Mouse (Mus musculus): Measurements from ENCODE around the gene Sorbs1. TPM values are rescaled to one million over a fixed set of nuclear protein-coding genes. Genes with fewer than 3 reads are reported as not detected.

Gene Sorbs1
- polyA plus RNA-seq, 1 experiment from 2014 or later, result 98.8 TPM

GRCm38 (mm10) chr19:40469792-40470191, 43.8 kb downstream of the Sorbs1 start:
- Histone ChIP-seq H3K9me3 (ENCODE audit: control insufficient read depth, low read length) (no peaks in the 10 kb centered on the region), H3K4me3 (replicated peaks; ENCODE audit: low read length) (no peak overlapping the region), H3K4me1 (replicated peaks; ENCODE audit: control insufficient read depth, insufficient read depth, low read length) (0 out of 2 replicates have a peak, but pooled peaks cover 3% of the 10 kb centered on the region), H3K9ac (no peak overlapping the region), H3K27me3 (ENCODE audit: control insufficient read depth, insufficient read depth, low read length) (no peaks in the 10 kb centered on the region), H3K4me2 (replicated peaks) (no peak overlapping the region), H3K27ac (no peak overlapping the region), H3K36me3 (replicated peaks; ENCODE audit: control insufficient read depth, insufficient read depth) (no peaks in the 10 kb centered on the region)
- no peak for ATAC-seq (ENCODE audit: low FRiP score)
- no peak for DNase-seq (ENCODE audit: low spot score)
- 84% methylated on average over 5 of the region's 5 CpGs for WGBS

GRCm38 (mm10) chr19:40468308-40468707, 45.3 kb downstream of the Sorbs1 start:
- no peak for DNase-seq (ENCODE audit: low spot score)

GRCm38 (mm10) chr19:40467810-40468209, 45.8 kb downstream of the Sorbs1 start:
- H3K27ac ChIP-seq, result no peak overlapping the region
- H3K9me3 ChIP-seq (ENCODE audit: control insufficient read depth, low read length), result no peaks in the 10 kb centered on the region
- no peak overlapping the region for H3K9ac ChIP-seq
- H3K36me3 ChIP-seq (replicated peaks; ENCODE audit: control insufficient read depth, insufficient read depth), result no peaks in the 10 kb centered on the region
- H3K27me3 ChIP-seq (ENCODE audit: control insufficient read depth, insufficient read depth, low read length), result no peaks in the 10 kb centered on the region
- H3K4me1 ChIP-seq (replicated peaks; ENCODE audit: control insufficient read depth, insufficient read depth, low read length), result peaks cover 3% of the 10 kb centered on the region; the same call in 1 of the 2 replicates
- WGBS, result 86% methylated on average over 9 of the region's 9 CpGs
- DNase-seq (ENCODE audit: low spot score) (no peak), ATAC-seq (ENCODE audit: low FRiP score) (no peak)
- no peak overlapping the region for H3K4me2 ChIP-seq (replicated peaks)
- no peak overlapping the region for H3K4me3 ChIP-seq (replicated peaks; ENCODE audit: low read length)

More at GRCm38 (mm10) chr19:40468308-40468707, 45.3 kb downstream of the Sorbs1 start:
- Histone ChIP-seq H3K4me3 (replicated peaks; ENCODE audit: low read length) (no peak overlapping the region), H3K9me3 (ENCODE audit: control insufficient read depth, low read length) (no peaks in the 10 kb centered on the region), H3K9ac (no peak overlapping the region), H3K4me2 (replicated peaks) (no peak overlapping the region), H3K27me3 (ENCODE audit: control insufficient read depth, insufficient read depth, low read length) (no peaks in the 10 kb centered on the region), H3K4me1 (replicated peaks; ENCODE audit: control insufficient read depth, insufficient read depth, low read length) (peaks cover 3% of the 10 kb centered on the region; the same call in 1 of the 2 replicates), H3K36me3 (replicated peaks; ENCODE audit: control insufficient read depth, insufficient read depth) (no peaks in the 10 kb centered on the region), H3K27ac (no peak overlapping the region)
- 82% methylated on average over 3 of the region's 3 CpGs for WGBS
- no peak for ATAC-seq (ENCODE audit: low FRiP score)

- H3K4me2 ChIP-seq (replicated peaks), result no peak overlapping the region
Observed at GRCm38 (mm10) chr19:40465339-40465738, 48.2 kb downstream of the Sorbs1 start.

GRCm38 (mm10) chr19:40464408-40464807, 49.2 kb downstream of the Sorbs1 start:
- no peak overlapping the region for H3K4me3 ChIP-seq (replicated peaks; ENCODE audit: low read length)
- DNase-seq (ENCODE audit: low spot score), result no peak
- H3K9me3 ChIP-seq (ENCODE audit: control insufficient read depth, low read length), result no peaks in the 10 kb centered on the region
- H3K4me1 ChIP-seq (replicated peaks; ENCODE audit: control insufficient read depth, insufficient read depth, low read length), result peaks cover 9% of the 10 kb centered on the region; the same call in 1 of the 2 replicates
- no peak overlapping the region for H3K9ac ChIP-seq
- no peak for ATAC-seq (ENCODE audit: low FRiP score)
- WGBS, result 95% methylated on average over 9 of the region's 9 CpGs
- no peak overlapping the region for H3K27ac ChIP-seq
- H3K36me3 ChIP-seq (replicated peaks; ENCODE audit: control insufficient read depth, insufficient read depth), result no peaks in the 10 kb centered on the region
- H3K4me2 ChIP-seq (replicated peaks), result no peak overlapping the region
- H3K27me3 ChIP-seq (ENCODE audit: control insufficient read depth, insufficient read depth, low read length), result no peaks in the 10 kb centered on the region

More at GRCm38 (mm10) chr19:40465339-40465738, 48.2 kb downstream of the Sorbs1 start:
- Histone ChIP-seq H3K4me3 (replicated peaks; ENCODE audit: low read length) (no peak overlapping the region), H3K9me3 (ENCODE audit: control insufficient read depth, low read length) (no peaks in the 10 kb centered on the region), H3K9ac (no peak overlapping the region), H3K36me3 (replicated peaks; ENCODE audit: control insufficient read depth, insufficient read depth) (no peaks in the 10 kb centered on the region), H3K4me1 (replicated peaks; ENCODE audit: control insufficient read depth, insufficient read depth, low read length) (peaks cover 6% of the 10 kb centered on the region; the same call in 1 of the 2 replicates), H3K27ac (peak overlapping the region; percentile 6), H3K27me3 (ENCODE audit: control insufficient read depth, insufficient read depth, low read length) (no peaks in the 10 kb centered on the region)
- DNase-seq (ENCODE audit: low spot score) (no peak), ATAC-seq (ENCODE audit: low FRiP score) (no peak)
- WGBS, result 21% methylated on average over 3 of the region's 3 CpGs

- Histone ChIP-seq H3K4me2 (replicated peaks) (no peak overlapping the region), H3K9ac (no peak overlapping the region), H3K36me3 (replicated peaks; ENCODE audit: control insufficient read depth, insufficient read depth) (no peaks in the 10 kb centered on the region), H3K4me3 (replicated peaks; ENCODE audit: low read length) (no peak overlapping the region), H3K27ac (no peak overlapping the region), H3K27me3 (ENCODE audit: control insufficient read depth, insufficient read depth, low read length) (no peaks in the 10 kb centered on the region), H3K9me3 (ENCODE audit: control insufficient read depth, low read length) (no peaks in the 10 kb centered on the region), H3K4me1 (replicated peaks; ENCODE audit: control insufficient read depth, insufficient read depth, low read length) (peaks cover 14% of the 10 kb centered on the region; the same call in 1 of the 2 replicates)
- WGBS, result 83% methylated on average over 6 of the region's 6 CpGs
- ATAC-seq (ENCODE audit: low FRiP score), result no peak
- DNase-seq (ENCODE audit: low spot score), result no peak
Observed at GRCm38 (mm10) chr19:40462892-40463291, 50.7 kb downstream of the Sorbs1 start.

- Histone ChIP-seq H3K4me1 (replicated peaks; ENCODE audit: control insufficient read depth, insufficient read depth, low read length) (peaks cover 14% of the 10 kb centered on the region; the same call in 1 of the 2 replicates), H3K9me3 (ENCODE audit: control insufficient read depth, low read length) (no peaks in the 10 kb centered on the region), H3K9ac (no peak overlapping the region), H3K4me2 (replicated peaks) (no peak overlapping the region), H3K36me3 (replicated peaks; ENCODE audit: control insufficient read depth, insufficient read depth) (no peaks in the 10 kb centered on the region), H3K27me3 (ENCODE audit: control insufficient read depth, insufficient read depth, low read length) (no peaks in the 10 kb centered on the region), H3K27ac (no peak overlapping the region), H3K4me3 (replicated peaks; ENCODE audit: low read length) (no peak overlapping the region)
- 69% methylated on average over 2 of the region's 2 CpGs for WGBS
- no peak for DNase-seq (ENCODE audit: low spot score)
- ATAC-seq (ENCODE audit: low FRiP score), result no peak
Observed at GRCm38 (mm10) chr19:40462481-40462880, 51.1 kb downstream of the Sorbs1 start.

- Histone ChIP-seq H3K9ac (no peak overlapping the region), H3K27ac (no peak overlapping the region), H3K9me3 (ENCODE audit: control insufficient read depth, low read length) (no peaks in the 10 kb centered on the region), H3K4me2 (replicated peaks) (no peak overlapping the region), H3K4me1 (replicated peaks; ENCODE audit: control insufficient read depth, insufficient read depth, low read length) (peaks cover 14% of the 10 kb centered on the region; the same call in 1 of the 2 replicates), H3K36me3 (replicated peaks; ENCODE audit: control insufficient read depth, insufficient read depth) (no peaks in the 10 kb centered on the region), H3K27me3 (ENCODE audit: control insufficient read depth, insufficient read depth, low read length) (no peaks in the 10 kb centered on the region), H3K4me3 (replicated peaks; ENCODE audit: low read length) (no peak overlapping the region)
- no peak for DNase-seq (ENCODE audit: low spot score)
- WGBS, result 85% methylated on average over 1 of the region's 1 CpGs
- no peak for ATAC-seq (ENCODE audit: low FRiP score)
Observed at GRCm38 (mm10) chr19:40461662-40462061, 51.9 kb downstream of the Sorbs1 start.

- no peak for DNase-seq (ENCODE audit: low spot score)
- no peak overlapping the region for H3K4me2 ChIP-seq (replicated peaks)
- WGBS, result 49% methylated on average over 9 of the region's 9 CpGs
- no peaks in the 10 kb centered on the region for H3K36me3 ChIP-seq (replicated peaks; ENCODE audit: control insufficient read depth, insufficient read depth)
- peak overlapping the region; percentile 7; the same call in 1 of the 2 replicates for H3K9ac ChIP-seq
- H3K27ac ChIP-seq, result no peak overlapping the region
- H3K4me1 ChIP-seq (replicated peaks; ENCODE audit: control insufficient read depth, insufficient read depth, low read length), result peaks cover 14% of the 10 kb centered on the region; the same call in 1 of the 2 replicates
- H3K9me3 ChIP-seq (ENCODE audit: control insufficient read depth, low read length), result no peaks in the 10 kb centered on the region
- H3K27me3 ChIP-seq (ENCODE audit: control insufficient read depth, insufficient read depth, low read length), result no peaks in the 10 kb centered on the region
- no peak overlapping the region for H3K4me3 ChIP-seq (replicated peaks; ENCODE audit: low read length)
- ATAC-seq (ENCODE audit: low FRiP score), result no peak
Observed at GRCm38 (mm10) chr19:40460854-40461490, 52.6 kb downstream of the Sorbs1 start.
